Mouse (Mus musculus) lung, postnatal 0 days (tissue): ENCODE results near the gene Vgll4.

Experiments
- CTCF ChIP-seq: IDR thresholded peaks from 2 replicates; pipeline ENCODE4 v1.5.1; 2016; ENCODE audit warnings: antibody characterized with exemption, mild to moderate bottlenecking
- EP300 ChIP-seq: IDR thresholded peaks from 2 replicates; pipeline ENCODE4 v1.6.1; 2016; ENCODE audit warnings: antibody characterized with exemption, mild to moderate bottlenecking, control low read depth

- TF ChIP-seq EP300 (no peak), CTCF (no peak)
Measured at GRCm38 (mm10) chr6:114982671-114983070, 12.9 kb upstream of the Vgll4 start.
